Mouse (Mus musculus): ENCODE data around the gene Wdfy3.

DNA sequence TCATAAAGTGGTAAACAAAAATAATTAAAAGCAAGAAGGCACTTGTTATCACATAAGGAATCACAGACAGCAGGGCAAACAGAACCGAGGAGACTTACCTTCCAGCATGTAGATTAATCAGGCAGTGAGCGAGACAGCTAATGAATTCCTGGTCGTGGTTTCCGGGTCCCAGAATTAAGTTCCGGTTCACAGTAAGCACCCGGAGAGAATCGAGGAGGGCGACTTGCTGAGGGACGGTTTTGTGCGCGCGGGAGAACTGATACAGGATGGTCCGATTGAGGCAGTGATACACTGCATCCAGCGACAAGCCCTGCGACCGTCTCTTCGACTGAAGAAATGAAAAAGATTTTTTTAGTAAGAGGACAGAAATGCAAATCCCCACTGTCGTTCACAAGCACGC is 181.7 kb downstream of the Wdfy3 start:
- TF ChIP-seq CTCF (IDR thresholded peaks at IDR 0.05) = no peak
- TF ChIP-seq EP300 (IDR thresholded peaks at IDR 0.05) = no peak

Measured in lung, postnatal 0 days (tissue).